Mouse (Mus musculus) erythroblast, embryonic 14.5 days (primary cell): Measurements from ENCODE around the gene BC048671.

Experiments
- GATA1 ChIP-seq: IDR thresholded peaks from 2 replicates; pipeline ENCODE4 v1.6.1; 2012; ENCODE audit warnings: low read length, inconsistent platforms, mixed read lengths
- TAL1 ChIP-seq: IDR thresholded peaks from 3 replicates; pipeline ENCODE4 v1.6.1; 2012; ENCODE audit warnings: low read length, inconsistent platforms, mixed read lengths

- TF ChIP-seq GATA1 (no peak), TAL1 (no peak)
These were observed 18.6 kb downstream of the BC048671 start for GRCm38 (mm10) chr6:90319475-90320191.
